8 mouse cellular contexts compared by ENCODE assay signal in the genomic region with DNA sequence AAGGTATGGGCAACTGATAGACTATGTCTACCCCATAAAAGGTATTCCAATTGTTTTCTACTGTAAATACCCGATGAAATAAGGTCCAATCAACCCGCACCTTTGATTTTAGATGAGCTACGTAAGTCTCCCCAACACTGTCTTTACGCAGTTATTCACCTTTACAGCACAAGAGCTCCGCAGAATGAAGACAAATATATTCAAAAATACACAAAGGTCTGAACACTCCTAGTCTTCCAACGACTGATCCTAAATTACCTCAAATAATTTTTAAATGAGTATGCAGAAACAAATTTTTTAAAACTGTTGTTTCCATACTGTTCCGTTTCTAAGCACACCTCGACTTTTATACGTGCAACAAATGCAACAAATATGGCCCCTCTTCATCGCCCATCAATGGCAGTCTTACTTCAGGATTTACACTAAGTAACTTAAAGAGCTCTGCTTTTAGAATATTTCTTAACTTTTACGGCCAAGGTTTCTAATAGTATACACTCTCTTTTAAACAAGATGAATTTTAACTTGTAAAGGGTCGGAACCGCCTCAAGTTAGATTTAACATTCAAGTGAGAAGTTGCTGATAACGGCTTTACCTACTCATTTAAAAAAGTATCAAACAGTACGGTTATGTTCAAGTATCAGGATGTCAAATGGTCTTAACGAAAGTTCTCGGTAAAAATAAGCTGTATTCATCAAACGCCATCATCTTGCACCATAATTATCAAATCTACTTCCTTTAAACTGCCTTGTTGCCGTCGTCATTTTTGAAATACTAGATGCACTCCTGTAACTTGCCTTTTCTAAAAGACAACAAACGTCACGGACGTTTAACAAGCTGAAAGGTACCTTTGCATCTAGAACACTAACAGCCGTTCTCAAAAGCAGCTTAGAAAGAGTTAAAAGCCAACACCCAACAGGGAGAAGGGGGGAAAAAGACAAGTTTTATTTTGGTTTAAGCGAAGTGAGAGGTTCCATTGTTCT. TPM values are rescaled to one million over a fixed set of nuclear protein-coding genes. Genes with fewer than 3 reads are reported as not detected.
DNase-seq lines count a peak whose midpoint lies in the region; ATAC-seq and TF ChIP-seq lines count a peak whose summit lies in the region.

No protein-coding gene starts in this region.

- DNase-seq in layer of hippocampus, adult 2 months (ENCODE audit: low spot score in 2 of 2), result no peak
- no peak for DNase-seq in layer of hippocampus, postnatal 25 days (ENCODE audit: extremely low spot score in 1 of 2, low spot score in 1 of 2)
- DNase-seq in MN1 (ENCODE audit: low spot score), result peak; percentile 52
- peak; percentile 76 for DNase-seq in forebrain, embryonic 14.5 days (ENCODE audit: low spot score)
- no peak for DNase-seq in frontal cortex, postnatal 25 days (ENCODE audit: low spot score in 2 of 2)
- DNase-seq in gastrocnemius, adult 8-10 months (ENCODE audit: low spot score in 2 of 2), result no peak
- no peak for DNase-seq in layer of hippocampus, postnatal 14 days (ENCODE audit: low spot score in 2 of 2)

- peak overlapping the region; percentile 100 for H3K9ac ChIP-seq in forebrain, embryonic 14.5 days (ENCODE audit: low read length)
- peak overlapping the region; percentile 100 for H3K9ac ChIP-seq in liver, embryonic 15.5 days

- peak overlapping the region; percentile 56 for H3K4me2 ChIP-seq in forebrain, embryonic 14.5 days (ENCODE audit: low read length)
- H3K4me2 ChIP-seq in liver, embryonic 15.5 days, result peak overlapping the region; percentile 60

- under 1% methylated on average over 25 of the region's 25 CpGs for whole genome bisulfite sequencing in forebrain, embryonic 14.5 days
- WGBS in liver, embryonic 15.5 days (ENCODE audit: insufficient replicate concordance), result under 1% methylated on average over 25 of the region's 25 CpGs

- H3K36me3 ChIP-seq in forebrain, embryonic 14.5 days (ENCODE audit: control insufficient read depth, insufficient read depth, low read length), result peaks cover 9% of the 10 kb centered on the region
- peaks cover 9% of the 10 kb centered on the region for H3K36me3 ChIP-seq in liver, embryonic 15.5 days (replicated peaks)

- H3K4me1 ChIP-seq in forebrain, embryonic 14.5 days (ENCODE audit: control insufficient read depth, insufficient read depth, low read length), result peaks cover 12% of the 10 kb centered on the region
- H3K4me1 ChIP-seq in liver, embryonic 15.5 days (replicated peaks), result peaks cover 38% of the 10 kb centered on the region

- H3K9me3 ChIP-seq in forebrain, embryonic 14.5 days (replicated peaks; ENCODE audit: control insufficient read depth, low read length), result no peaks in the 10 kb centered on the region
- no peaks in the 10 kb centered on the region for H3K9me3 ChIP-seq in liver, embryonic 15.5 days (replicated peaks)

- peak overlapping the region; percentile 100 for H3K27ac ChIP-seq in layer of hippocampus, adult 2 months
- peak overlapping the region; percentile 100 for H3K27ac ChIP-seq in forebrain, embryonic 14.5 days (ENCODE audit: low read depth, low read length)
- peak overlapping the region; percentile 100 for H3K27ac ChIP-seq in liver, embryonic 15.5 days (replicated peaks)

- peak overlapping the region; percentile 93 for H3K4me3 ChIP-seq in layer of hippocampus, adult 2 months
- H3K4me3 ChIP-seq in forebrain, embryonic 14.5 days (ENCODE audit: low read depth, low read length), result peak overlapping the region; percentile 100
- peak overlapping the region; percentile 99 for H3K4me3 ChIP-seq in liver, embryonic 15.5 days (replicated peaks)

- H3K27me3 ChIP-seq in forebrain, embryonic 14.5 days (replicated peaks; ENCODE audit: control insufficient read depth, insufficient read depth, low read length), result no peaks in the 10 kb centered on the region
- H3K27me3 ChIP-seq in liver, embryonic 15.5 days, result no peaks in the 10 kb centered on the region

- no peak for ATAC-seq in forebrain, embryonic 14.5 days
- no peak for ATAC-seq in liver, embryonic 15.5 days (ENCODE audit: insufficient read depth)

- no peak for TF ChIP-seq CTCF in layer of hippocampus, adult 2 months (conservative IDR thresholded peaks at IDR 0.05)

RNA-seq across cellular contexts. Expression of a gene that starts 15.3 kb away (rescaled TPM):
- 10 to 100 TPM; 57.1 to 58.3 TPM for total RNA-seq in layer of hippocampus, adult 2 months (2021)
- total RNA-seq in layer of hippocampus, postnatal 25 days (2021), result 10 to 100 TPM; 44.2 to 53.1 TPM
- 40.2 and 43.4 TPM in 2 replicates for polyA plus RNA-seq in forebrain, embryonic 14.5 days (2014; fragmentation: Nextera tagmentation; extraction: Ambion mirVana)
- polyA plus RNA-seq in liver, embryonic 15.5 days (2015; fragmentation: Nextera tagmentation; extraction: Ambion mirVana), result 20.1 and 22.1 TPM in 2 replicates
- 10 to 100 TPM; 41.6 to 49.5 (median 45.0) TPM for total RNA-seq in gastrocnemius, adult 8-10 months (2022)
- total RNA-seq in layer of hippocampus, postnatal 14 days (2021), result 10 to 100 TPM; 47.2 to 49.8 TPM

Comparison
In these comparisons a context has a peak if more than half of its experiments do, and no peak if none do; other contexts are left out.
1. DNase-seq: peak in MN1 (single experiment) and forebrain, embryonic 14.5 days (single experiment); none in layer of hippocampus, adult 2 months (0 of 2), layer of hippocampus, postnatal 25 days (0 of 2), frontal cortex, postnatal 25 days (0 of 2), gastrocnemius, adult 8-10 months (0 of 2) and layer of hippocampus, postnatal 14 days (0 of 2).
2. Peak in every context shown above with its lines, with median percentiles within 50 percentile points of each other: H3K27ac ChIP-seq and H3K4me3 ChIP-seq.